Mouse (Mus musculus) testis, adult 2 months (tissue): ENCODE measurements around the gene Glul. TPM values are rescaled to one million over a fixed set of nuclear protein-coding genes. Genes with fewer than 3 reads are reported as not detected.

ENCODE experiments used
- H3K27ac ChIP-seq: fragments of 200-500 bp; 2 replicates; pipeline ENCODE4 v1.5.1; 2012; ENCODE audit warnings: low read depth, low read length; ENCODE audit not compliant: control insufficient read depth, insufficient read depth
- H3K27me3 ChIP-seq: fragments of 200-500 bp; 2 replicates; pipeline ENCODE4 v1.6.1; 2012; ENCODE audit warnings: mild to moderate bottlenecking, low read length, moderate library complexity; ENCODE audit not compliant: control insufficient read depth, insufficient read depth
- H3K36me3 ChIP-seq: fragments of 200-500 bp; 2 replicates; pipeline ENCODE4 v1.6.1; 2012; ENCODE audit warnings: mild to moderate bottlenecking, low read length; ENCODE audit not compliant: control insufficient read depth, insufficient read depth
- H3K4me1 ChIP-seq: fragments of 200-500 bp; 2 replicates; pipeline ENCODE4 v1.6.1; 2012; ENCODE audit warnings: low read length; ENCODE audit not compliant: control insufficient read depth, insufficient read depth
- H3K4me3 ChIP-seq: fragments of 200-500 bp; 2 replicates; pipeline ENCODE4 v1.5.1; 2012; ENCODE audit warnings: low read depth, mild to moderate bottlenecking, low read length, moderate library complexity, mixed read lengths; ENCODE audit not compliant: control insufficient read depth
- CTCF ChIP-seq: fragments of 200-500 bp; IDR thresholded peaks from 2 replicates; pipeline ENCODE4 v1.5.1; 2012; ENCODE audit warnings: low read depth, mild to moderate bottlenecking, inconsistent platforms, low read length, moderate library complexity; ENCODE audit not compliant: control insufficient read depth, insufficient read depth, insufficient replicate concordance
- POLR2A ChIP-seq: fragments of 200-500 bp; IDR thresholded peaks from 2 replicates; pipeline ENCODE4 v1.6.1; 2012; ENCODE audit warnings: low read depth, mild to moderate bottlenecking, inconsistent platforms, low read length, moderate library complexity; ENCODE audit not compliant: control insufficient read depth
- polyA plus RNA-seq: library from polyadenylated mRNA; depleted of rRNA; stranded (reverse); fragments of >200 nt; gene quantifications from 2 replicates; pipeline ENCODE4 v1.2.3, GENCODE M21; 2012

Gene Glul
- polyA plus RNA-seq, 1 experiment: 633 TPM

DNA sequence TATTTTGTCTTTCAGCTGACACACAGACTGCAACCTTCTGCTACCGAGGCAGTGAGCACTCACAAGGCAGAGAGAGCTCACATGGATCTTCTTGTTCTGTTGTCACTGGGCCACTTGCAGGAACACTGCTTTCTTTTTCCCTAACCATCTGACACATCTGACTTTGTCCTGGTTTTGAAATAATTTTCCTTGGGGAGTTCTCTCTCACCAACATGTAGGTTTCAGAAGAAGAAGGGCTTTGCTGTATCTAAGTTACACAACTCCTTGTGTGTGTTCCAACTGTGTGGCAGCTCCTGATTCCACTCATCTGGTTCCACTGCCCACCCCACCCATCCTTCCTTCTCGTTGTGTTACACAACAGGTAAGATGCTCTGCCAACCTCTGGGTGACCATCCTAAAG lies 6.0 kb upstream of the Glul start:
- TF ChIP-seq CTCF (no peak), POLR2A (no peak)
- peaks cover 3% of the 10 kb centered on the region; the same call in 1 of the 2 replicates for H3K4me1 ChIP-seq
- no peak overlapping the region for H3K4me3 ChIP-seq
- H3K27me3 ChIP-seq: no peaks in the 10 kb centered on the region
- H3K36me3 ChIP-seq: no peaks in the 10 kb centered on the region
- H3K27ac ChIP-seq: no peak overlapping the region

DNA sequence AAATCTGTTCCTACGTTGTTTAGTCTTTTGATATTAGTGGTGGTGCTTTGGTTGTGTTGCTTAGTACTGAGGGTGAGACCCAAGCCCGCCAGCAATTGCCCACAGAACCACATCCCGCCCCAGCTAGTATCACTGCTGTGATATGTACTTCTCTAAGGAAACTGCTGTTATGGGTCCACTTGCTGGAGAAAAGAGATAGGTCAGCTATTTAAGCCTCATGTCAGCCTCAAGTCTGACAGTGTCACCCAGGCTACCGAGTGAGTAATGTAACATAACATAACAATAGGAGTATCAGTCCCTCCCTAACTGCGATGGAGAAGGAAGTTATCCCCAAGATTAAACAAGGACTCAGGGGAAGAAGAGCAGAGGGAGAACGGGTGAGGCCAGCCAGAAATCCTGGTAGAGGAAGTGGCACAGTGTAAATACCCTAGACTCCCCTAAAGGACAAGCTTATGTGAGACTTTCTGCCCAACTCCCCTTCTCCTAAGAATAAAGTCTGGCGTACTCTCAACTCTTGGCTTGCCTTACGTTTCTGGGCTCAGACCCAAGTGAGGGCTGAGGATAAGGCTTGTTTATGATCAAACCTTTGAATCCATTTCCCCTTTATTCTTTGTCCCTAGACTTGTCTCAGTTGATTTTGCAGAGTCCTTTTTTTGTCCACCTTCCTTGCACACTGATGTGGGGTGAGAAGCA lies 5.4 kb upstream of the Glul start:
- H3K4me3 ChIP-seq: no peak overlapping the region
- peaks cover 7% of the 10 kb centered on the region for H3K4me1 ChIP-seq
- no peak overlapping the region for H3K27ac ChIP-seq
- H3K27me3 ChIP-seq: no peaks in the 10 kb centered on the region
- no peaks in the 10 kb centered on the region for H3K36me3 ChIP-seq
- no peak for TF ChIP-seq POLR2A
- no peak for TF ChIP-seq CTCF

DNA sequence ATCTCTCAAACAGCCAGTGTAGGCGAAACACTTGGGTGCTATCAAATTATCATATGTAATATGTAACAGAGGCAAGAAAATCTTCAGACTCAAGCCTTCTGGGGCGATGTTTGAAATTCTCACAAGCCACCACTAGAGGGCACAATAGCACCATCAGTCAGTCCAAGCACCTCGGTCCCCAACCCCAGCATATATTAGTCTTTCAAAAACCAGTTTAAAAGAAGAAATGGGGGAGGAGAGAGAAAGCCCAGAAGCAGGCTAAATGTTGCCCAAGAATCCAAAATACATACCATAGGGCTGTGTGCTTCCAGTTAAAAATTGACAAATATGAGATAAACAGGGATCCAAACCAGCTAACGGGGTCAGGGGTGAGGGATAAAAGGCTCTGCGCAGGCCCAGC lies 4.8 kb upstream of the Glul start:
- Histone ChIP-seq H3K27ac (no peak overlapping the region), H3K27me3 (no peaks in the 10 kb centered on the region), H3K36me3 (no peaks in the 10 kb centered on the region), H3K4me1 (peaks cover 7% of the 10 kb centered on the region), H3K4me3 (no peak overlapping the region)
- no peak for TF ChIP-seq POLR2A
- peak; percentile 70; the same call in 1 of the 2 replicates for TF ChIP-seq CTCF

DNA sequence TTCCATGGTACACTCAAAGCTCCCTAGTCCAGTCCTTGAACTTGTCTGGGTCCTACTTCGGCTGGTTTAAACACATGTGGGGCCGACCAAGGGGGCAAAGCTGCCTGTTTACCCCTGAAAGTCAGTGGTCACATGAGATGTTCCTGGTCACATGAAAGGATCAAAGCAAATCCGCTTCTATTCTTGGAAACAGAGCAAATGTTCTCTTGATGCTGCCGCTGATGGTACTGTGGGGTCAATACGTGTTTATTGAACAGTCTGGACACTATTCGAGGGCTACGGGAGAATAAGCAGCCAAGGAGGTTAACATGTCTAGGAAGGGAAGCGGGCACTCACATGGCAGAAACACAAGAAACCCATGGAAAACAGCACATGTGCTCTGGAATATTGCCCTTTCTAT lies 2.5 kb upstream of the Glul start:
- no peak for TF ChIP-seq POLR2A
- TF ChIP-seq CTCF: no peak
- Histone ChIP-seq H3K27ac (no peak overlapping the region), H3K4me1 (peaks cover 7% of the 10 kb centered on the region), H3K4me3 (no peak overlapping the region), H3K36me3 (no peaks in the 10 kb centered on the region), H3K27me3 (no peaks in the 10 kb centered on the region)

DNA sequence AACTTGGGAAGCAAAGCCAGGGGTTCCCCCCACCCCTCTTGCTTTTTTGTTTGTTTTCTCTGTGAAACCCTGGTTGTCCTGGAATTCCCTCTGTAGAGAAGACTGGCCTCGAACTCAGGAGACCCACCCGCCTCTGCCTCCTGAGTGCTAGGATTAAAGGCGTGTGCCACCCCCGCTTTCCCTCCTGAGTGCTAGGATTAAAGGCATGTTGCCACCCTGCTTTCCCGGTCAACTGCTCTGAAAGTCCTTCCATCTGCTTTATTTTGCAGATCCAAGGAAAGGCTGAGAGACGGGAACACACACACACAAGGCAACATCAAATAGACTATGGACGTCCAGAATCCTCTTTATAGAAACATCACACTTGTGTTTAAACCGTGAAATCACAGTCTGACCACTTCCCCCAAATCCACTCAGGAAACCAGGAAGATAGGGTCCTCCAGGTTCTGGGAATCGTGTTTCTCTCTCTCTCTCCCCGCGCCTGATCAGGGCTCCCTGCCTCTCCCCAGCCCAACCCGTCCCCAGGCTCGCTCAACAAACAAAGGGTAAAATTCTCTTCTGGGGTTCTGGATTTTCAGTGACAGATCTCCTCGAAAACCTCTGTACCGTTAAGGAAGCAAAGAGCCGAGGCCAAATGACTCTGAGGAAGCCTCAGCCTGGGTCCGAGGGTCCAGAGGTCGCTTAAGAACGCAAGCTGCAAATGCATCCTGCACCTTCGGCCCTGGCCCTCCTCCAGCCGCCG lies 584 bp upstream of the Glul start:
- H3K4me3 ChIP-seq: peak overlapping the region; percentile 90
- H3K4me1 ChIP-seq: peaks cover 7% of the 10 kb centered on the region
- no peaks in the 10 kb centered on the region for H3K27me3 ChIP-seq
- no peak for TF ChIP-seq CTCF
- TF ChIP-seq POLR2A: no peak
- no peaks in the 10 kb centered on the region for H3K36me3 ChIP-seq
- H3K27ac ChIP-seq: peak overlapping the region; percentile 63

DNA sequence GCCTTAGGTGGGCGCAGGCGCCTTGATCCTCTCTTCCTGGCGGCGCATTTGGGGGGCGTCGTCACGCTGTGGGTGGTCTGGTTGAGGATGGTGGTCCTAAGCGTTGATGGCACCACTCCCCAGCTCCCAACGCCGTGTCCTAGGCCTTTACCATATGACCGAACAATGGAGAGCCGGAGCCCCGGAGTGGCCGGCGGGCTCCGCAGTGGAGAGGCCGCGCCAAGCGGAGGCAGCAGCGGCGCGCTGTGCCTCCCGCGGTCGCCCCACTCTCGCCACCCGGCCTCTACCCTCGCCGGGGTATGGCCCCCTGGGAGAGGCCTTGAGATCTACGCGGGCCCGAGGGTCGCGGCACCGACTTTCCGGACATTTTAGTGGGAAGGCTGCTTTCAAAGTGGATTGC lies 637 bp downstream of the Glul start:
- Histone ChIP-seq H3K4me1 (peaks cover 7% of the 10 kb centered on the region), H3K27ac (peak overlapping the region; percentile 82), H3K27me3 (no peaks in the 10 kb centered on the region), H3K4me3 (peak overlapping the region; percentile 90), H3K36me3 (no peaks in the 10 kb centered on the region)
- TF ChIP-seq CTCF (no peak), POLR2A (peak; percentile 44; the same call in 1 of the 2 replicates)

DNA sequence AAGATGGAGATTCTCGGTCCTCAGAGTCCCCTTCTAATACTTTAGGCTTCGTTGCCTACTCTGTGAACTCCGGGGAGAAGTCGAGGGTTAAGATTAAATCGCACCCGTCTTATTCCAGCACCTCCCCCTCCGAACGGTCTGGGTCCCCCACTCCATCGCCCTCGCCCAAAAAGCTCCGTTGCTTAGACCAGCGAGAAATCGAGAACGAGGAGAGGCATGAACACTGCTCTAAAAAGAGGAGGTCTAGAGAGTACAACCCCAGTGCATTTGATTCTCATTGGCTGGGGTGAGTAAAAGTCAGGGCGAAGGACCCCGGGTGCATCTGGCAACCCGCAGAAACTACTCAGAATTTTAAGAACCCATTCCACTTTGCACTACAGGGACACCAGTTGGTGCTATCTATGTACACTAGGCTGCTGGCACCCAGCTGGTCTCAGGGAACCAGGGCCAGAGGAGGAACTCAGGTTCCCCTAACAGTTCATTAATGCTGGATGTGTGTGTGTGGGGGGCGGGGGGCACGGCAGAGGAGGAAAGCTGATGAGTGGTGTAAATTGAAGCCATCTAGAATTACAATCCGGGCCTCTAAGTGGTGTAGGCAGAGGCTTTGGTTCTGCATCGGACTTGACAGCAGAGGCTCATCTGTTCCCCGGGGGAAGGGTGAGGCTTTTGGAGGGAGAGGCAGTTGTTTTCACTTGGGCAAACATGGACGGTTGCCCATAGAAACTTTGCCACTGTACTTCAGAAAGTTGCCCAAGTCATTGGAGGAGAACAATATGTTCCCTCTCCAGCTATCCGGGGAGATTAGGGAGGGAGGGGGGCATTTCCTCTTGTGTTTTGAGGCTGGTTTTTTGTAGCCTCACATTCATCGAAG lies 1.4 kb downstream of the Glul start:
- H3K36me3 ChIP-seq: no peaks in the 10 kb centered on the region
- H3K27ac ChIP-seq: peak overlapping the region; percentile 82
- H3K4me3 ChIP-seq: peak overlapping the region; percentile 90
- TF ChIP-seq CTCF: no peak
- TF ChIP-seq POLR2A: no peak
- no peaks in the 10 kb centered on the region for H3K27me3 ChIP-seq
- H3K4me1 ChIP-seq: peaks cover 7% of the 10 kb centered on the region
